Mouse (Mus musculus) ES-Bruce4 (cell line): ENCODE measurements around the gene Ranbp17.

Source experiments
- CTCF ChIP-seq: IDR thresholded peaks from one replicate; pipeline ENCODE4 v1.8.1; 2011; ENCODE audit warnings: low read depth, low read length
- EP300 ChIP-seq: IDR thresholded peaks from 2 replicates; pipeline ENCODE4 v1.6.1; 2011; ENCODE audit warnings: low read depth, low read length; ENCODE audit not compliant: insufficient read depth
- POLR2A ChIP-seq: IDR thresholded peaks from one replicate; pipeline ENCODE4 v1.8.1; 2011; ENCODE audit warnings: low read length; ENCODE audit not compliant: insufficient read depth

GRCm38 (mm10) chr11:33335616-33336015, 177.9 kb downstream of the Ranbp17 start:
- no peak for TF ChIP-seq POLR2A
- TF ChIP-seq CTCF: no peak
- no peak for TF ChIP-seq EP300
